Mouse (Mus musculus): ENCODE measurements at regions not wholly inside any gene's neighbourhood (a gene's known extent, or its start where the extent isn't known, plus 50 kb on each side); places are given as distances from the start of the nearest gene placed in this dataset.

GRCm38 (mm10) chr5:133718187-133719078 is 381.1 kb upstream of the Castor2 start:
- TF ChIP-seq GATA1 (IDR thresholded peaks at IDR 0.05; ENCODE audit: borderline replicate concordance, low read length) (no peak), FLI1 (IDR thresholded peaks at IDR 0.05; ENCODE audit: low read length) (no peak)

Data from megakaryocyte, embryonic 14.5 days (primary cell).